Mouse (Mus musculus) gastrocnemius, postnatal 36 days (tissue): ENCODE results near the gene Cib2. TPM values are rescaled to one million over a fixed set of nuclear protein-coding genes. Genes with fewer than 3 reads are reported as not detected.
A peak's percentile ranks its signal among the peaks of the same experiment; 100 is the strongest.
"Not testable (repeated sequence)": the region's sequence is repeated elsewhere in the genome, so short reads cannot be mapped to it uniquely, and the experiment has no call there.

Source experiments
- DNase-seq, 2 experiments: peaks; one replicate each; pipeline ENCODE4 v3.0.0; 2022
- intact Hi-C: fragments of 180-260 bp; cut with DNase I; formaldehyde crosslinking; loops from one replicate; pipeline ENCODE4 v1.15.1; 2025
- long read RNA-seq, 2 experiments: library from polyadenylated mRNA; stranded (forward); transcript quantifications; one replicate each; pipeline ENCODE4 v2.0.0; 2021
- total RNA-seq, 2 experiments: library from RNA; stranded (reverse); gene quantifications; 2 replicates each; pipeline ENCODE4 v1.2.3; 2021

Gene Cib2
- 100 to 1,000 TPM; 113 to 142 TPM for total RNA-seq
- long read RNA-seq, experiment 1, transcript Cib2-201 (6 exons, 1,433 nt) = major isoform, 334 of 384 reads
- long read RNA-seq, experiment 1, partial matches to known transcripts = 26 of 384 reads
- long read RNA-seq, experiment 1, other reads (novel, unspliced or antisense) = 24 of 384 reads
- long read RNA-seq, experiment 2, transcript Cib2-201 (6 exons, 1,433 nt) = major isoform, 272 of 333 reads
- long read RNA-seq, experiment 2, partial matches to known transcripts = 18 of 333 reads
- long read RNA-seq, experiment 2, other reads (novel, unspliced or antisense) = 43 of 333 reads

- peak; percentile 71 to 76 for DNase-seq
- intact Hi-C loops = loop anchor here (2.0 kb wide), 1 partner anchor 27 kb away; the partner anchor contains the start of gene Idh3a
Measured at GRCm38 (mm10) chr9:54559771-54560471, at the start of gene Cib2. Gene Cib2 (minus strand): TSS chr9:54560218.

- peak in 1 of 2 experiments; percentile 50 for DNase-seq
- intact Hi-C loops = loop anchor here (2.0 to 10.0 kb wide), 2 partner anchors 52 to 170 kb away; no protein-coding TSS in a partner anchor
Measured at GRCm38 (mm10) chr9:54604886-54605285, 44.9 kb upstream of the Cib2 start.

- no peak for DNase-seq
- intact Hi-C loops = loop anchor here (2.0 to 10.0 kb wide), 2 partner anchors 51 to 169 kb away; no protein-coding TSS in a partner anchor
Measured at GRCm38 (mm10) chr9:54604131-54604654, 44.2 kb upstream of the Cib2 start.

GRCm38 (mm10) chr9:54602916-54603315, 42.9 kb upstream of the Cib2 start:
- intact Hi-C loops = loop anchor here (10.0 kb wide), 1 partner anchor 168 kb away; no protein-coding TSS in a partner anchor
- DNase-seq = no peak

GRCm38 (mm10) chr9:54602386-54602785, 42.4 kb upstream of the Cib2 start:
- intact Hi-C loops = loop anchor here (10.0 kb wide), 1 partner anchor 168 kb away; no protein-coding TSS in a partner anchor
- no peak for DNase-seq

GRCm38 (mm10) chr9:54596752-54597465, 36.9 kb upstream of the Cib2 start:
- DNase-seq = no peak
- intact Hi-C loops = no loop called here

- DNase-seq, intact Hi-C loops: not testable (repeated sequence)
Measured at GRCm38 (mm10) chr9:54593652-54594051, 33.6 kb upstream of the Cib2 start.

GRCm38 (mm10) chr9:54587863-54588262, 27.8 kb upstream of the Cib2 start:
- DNase-seq = no peak
- intact Hi-C loops = loop anchor here (2.0 kb wide), 1 partner anchor 27 kb away; the partner anchor contains the start of gene Cib2

GRCm38 (mm10) chr9:54586199-54587061, 26.4 kb upstream of the Cib2 start, which contains the start of gene Idh3a:
Gene Idh3a (plus strand): TSS chr9:54586334.
- intact Hi-C loops = loop anchor here (2.0 kb wide), 1 partner anchor 26 kb away; the partner anchor contains the start of gene Cib2
- peak; percentile 98 to 99 for DNase-seq

GRCm38 (mm10) chr9:54585839-54586198, 25.8 kb upstream of the Cib2 start:
- DNase-seq = no peak
- intact Hi-C loops = loop anchor here (2.0 kb wide), 1 partner anchor 25 kb away; the partner anchor contains the start of gene Cib2

- DNase-seq, intact Hi-C loops: not testable (repeated sequence)
Measured at GRCm38 (mm10) chr9:54584127-54584526, 24.1 kb upstream of the Cib2 start.

GRCm38 (mm10) chr9:54583712-54584111, 23.7 kb upstream of the Cib2 start:
- DNase-seq = no peak
- intact Hi-C loops = no loop called here

- intact Hi-C loops = no loop called here
- DNase-seq = no peak
Measured at GRCm38 (mm10) chr9:54571130-54571839, 11.3 kb upstream of the Cib2 start.

GRCm38 (mm10) chr9:54568732-54569131, 8.7 kb upstream of the Cib2 start:
- DNase-seq = no peak
- intact Hi-C loops = no loop called here

GRCm38 (mm10) chr9:54566958-54567357, 6.9 kb upstream of the Cib2 start:
- intact Hi-C loops = no loop called here
- DNase-seq = no peak

GRCm38 (mm10) chr9:54560831-54561601, 998 bp upstream of the Cib2 start:
- DNase-seq = no peak
- intact Hi-C loops = loop anchor here (2.0 kb wide), 1 partner anchor 26 kb away; the partner anchor contains the start of gene Idh3a

- intact Hi-C loops = no loop called here
- peak; percentile 17 to 27 for DNase-seq
Measured at GRCm38 (mm10) chr9:54558731-54559130, 1.3 kb downstream of the Cib2 start.

GRCm38 (mm10) chr9:54555044-54555443, 5.0 kb downstream of the Cib2 start:
- DNase-seq = no peak
- intact Hi-C loops = no loop called here
